Mouse (Mus musculus) small intestine, adult 2 months (tissue): ENCODE measurements around the gene Pi4ka. TPM values are rescaled to one million over a fixed set of nuclear protein-coding genes. Genes with fewer than 3 reads are reported as not detected.
A peak's percentile ranks its signal among the peaks of the same experiment; 100 is the strongest.

Experiments used
- H3K27ac ChIP-seq: fragments of 200-500 bp; 2 replicates; pipeline ENCODE4 v1.5.1; 2012; ENCODE audit warnings: low read depth, low read length, control low read depth, inconsistent platforms; ENCODE audit not compliant: insufficient read depth
- H3K27me3 ChIP-seq: fragments of 200-500 bp; 2 replicates; pipeline ENCODE4 v1.6.1; 2012; ENCODE audit warnings: mild to moderate bottlenecking, moderate library complexity, low read length, inconsistent platforms; ENCODE audit not compliant: control insufficient read depth, insufficient read depth
- H3K36me3 ChIP-seq: fragments of 200-500 bp; 2 replicates; pipeline ENCODE4 v1.6.1; 2012; ENCODE audit warnings: mild to moderate bottlenecking, low read length, control low read depth, inconsistent platforms; ENCODE audit not compliant: control insufficient read depth, insufficient read depth
- H3K4me1 ChIP-seq: fragments of 200-500 bp; 2 replicates; pipeline ENCODE4 v1.6.1; 2012; ENCODE audit warnings: low read length, inconsistent platforms, mixed read lengths; ENCODE audit not compliant: control insufficient read depth, insufficient read depth, insufficient read length
- H3K4me3 ChIP-seq: fragments of 200-500 bp; 2 replicates; pipeline ENCODE4 v1.5.1; 2012; ENCODE audit warnings: low read depth, mild to moderate bottlenecking, control low read depth, inconsistent platforms, low read length, moderate library complexity
- CTCF ChIP-seq: fragments of 200-500 bp; IDR thresholded peaks from 2 replicates; pipeline ENCODE4 v1.5.1; 2012; ENCODE audit warnings: low read depth, mild to moderate bottlenecking, control low read depth, inconsistent platforms, low read length, moderate library complexity, mixed read lengths; ENCODE audit not compliant: insufficient replicate concordance, insufficient read length; ENCODE audit errors: extremely low read depth
- POLR2A ChIP-seq: fragments of 200-500 bp; IDR thresholded peaks from 2 replicates; pipeline ENCODE4 v1.6.1; 2012; ENCODE audit warnings: low read depth, mild to moderate bottlenecking, control low read depth, inconsistent platforms, low read length, moderate library complexity
- WGBS: fragments of 180-500 bp; shearing (Covaris S2); methylation state at CpG from one replicate; pipeline ENCODE4 v1.1.7; 2018; 5-methylcytosine and 5-hydroxymethylcytosine counted together
- polyA plus RNA-seq: library from polyadenylated mRNA; depleted of rRNA; stranded (reverse); fragments of >200 nt; gene quantifications from 2 replicates; pipeline ENCODE4 v1.2.3, GENCODE M21; 2012

The Pi4ka gene
- polyA plus RNA-seq, 1 experiment = 56.9 TPM

- peak overlapping the region; percentile 20; the same call in 1 of the 2 replicates for H3K27ac ChIP-seq
- WGBS = 21% methylated on average over 6 of the region's 6 CpGs
- no peaks in the 10 kb centered on the region for H3K36me3 ChIP-seq
- no peak for TF ChIP-seq CTCF
- TF ChIP-seq POLR2A = no peak
- no peaks in the 10 kb centered on the region for H3K27me3 ChIP-seq
- H3K4me3 ChIP-seq = no peak overlapping the region
- peaks cover 23% of the 10 kb centered on the region for H3K4me1 ChIP-seq
Measured at GRCm38 (mm10) chr16:17249135-17249534, 157.0 kb downstream of the Pi4ka start.

- no peaks in the 10 kb centered on the region for H3K36me3 ChIP-seq
- H3K4me3 ChIP-seq = no peak overlapping the region
- H3K27me3 ChIP-seq = no peaks in the 10 kb centered on the region
- TF ChIP-seq CTCF (no peak), POLR2A (no peak)
- 34% methylated on average over 4 of the region's 4 CpGs for WGBS
- H3K4me1 ChIP-seq = peaks cover 30% of the 10 kb centered on the region
- no peak overlapping the region for H3K27ac ChIP-seq
Measured at GRCm38 (mm10) chr16:17247727-17248126, 158.4 kb downstream of the Pi4ka start.

DNA sequence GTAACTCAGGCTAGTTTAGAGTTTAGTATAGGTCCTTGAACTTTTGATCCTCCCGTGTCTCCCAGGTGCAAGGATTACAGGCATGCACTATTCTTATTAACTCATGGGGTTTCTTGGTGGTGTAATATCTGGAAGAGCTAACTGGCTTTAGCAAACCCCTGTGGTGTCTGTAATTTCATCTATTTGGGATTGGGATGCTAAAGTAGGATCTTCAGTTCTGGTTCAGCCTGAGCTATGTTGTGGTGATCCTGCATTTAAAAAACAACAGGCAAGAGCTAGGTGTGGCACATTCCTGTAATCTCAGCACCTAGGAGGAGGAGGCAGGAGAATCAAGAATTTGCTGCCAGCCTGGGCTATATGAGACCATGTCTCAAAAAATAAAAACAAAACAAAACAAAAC, 161.1 kb downstream of the Pi4ka start:
- TF ChIP-seq CTCF (no peak), POLR2A (no peak)
- Histone ChIP-seq H3K36me3 (no peaks in the 10 kb centered on the region), H3K4me3 (no peak overlapping the region), H3K4me1 (peaks cover 22% of the 10 kb centered on the region), H3K27ac (no peak overlapping the region), H3K27me3 (no peaks in the 10 kb centered on the region)
- 22% methylated on average over 1 of the region's 1 CpGs for WGBS

DNA sequence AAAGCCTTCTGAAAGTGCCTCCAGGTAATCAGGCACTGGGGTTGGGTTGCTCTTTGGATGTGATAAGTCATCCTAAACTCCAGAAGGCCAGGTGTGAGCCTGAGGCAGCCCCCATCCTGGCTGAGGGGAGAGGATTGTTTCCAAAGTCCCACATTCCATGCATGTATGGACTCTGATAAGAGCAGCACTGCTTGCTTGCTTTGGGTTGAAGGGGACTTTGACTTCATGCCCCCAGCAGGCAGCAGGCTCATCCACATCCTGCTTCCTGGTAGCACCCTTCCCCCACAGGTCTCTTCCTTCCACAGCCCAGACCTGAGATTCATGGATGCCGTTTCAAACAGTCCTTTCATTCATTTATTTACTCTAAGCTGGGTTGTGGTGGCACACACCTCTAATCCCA, 162.4 kb downstream of the Pi4ka start:
- peaks cover 27% of the 10 kb centered on the region for H3K4me1 ChIP-seq
- TF ChIP-seq POLR2A = no peak
- TF ChIP-seq CTCF = no peak

DNA sequence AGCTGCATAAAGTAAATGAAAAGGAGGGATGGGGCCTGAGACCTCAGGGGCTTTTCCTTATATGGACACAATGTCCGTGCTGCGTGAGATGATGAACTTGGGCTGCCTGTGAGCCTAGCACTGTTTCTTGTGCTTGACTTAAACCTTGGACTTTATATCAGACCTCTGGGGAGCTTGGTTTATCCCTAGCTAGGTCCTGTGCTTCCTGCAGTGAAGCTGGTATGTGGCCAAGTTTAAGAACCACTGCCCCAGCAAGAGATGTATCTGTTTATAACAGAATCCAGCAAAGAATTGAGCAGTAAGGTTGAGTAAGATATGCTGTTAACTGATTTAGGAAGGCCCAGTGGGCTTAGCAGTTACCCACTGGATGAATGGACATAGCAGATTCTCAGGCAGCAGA, 166.7 kb downstream of the Pi4ka start:
- Histone ChIP-seq H3K4me3 (no peak overlapping the region), H3K4me1 (peaks cover 40% of the 10 kb centered on the region), H3K36me3 (no peaks in the 10 kb centered on the region), H3K27me3 (no peaks in the 10 kb centered on the region), H3K27ac (no peak overlapping the region)
- WGBS = 19% methylated on average over 2 of the region's 2 CpGs
- TF ChIP-seq POLR2A = no peak
- TF ChIP-seq CTCF = no peak

More for the DNA sequence above, 162.4 kb downstream of the Pi4ka start:
- Histone ChIP-seq H3K4me3 (no peak overlapping the region), H3K27ac (peak overlapping the region; percentile 40; the same call in 1 of the 2 replicates), H3K36me3 (no peaks in the 10 kb centered on the region), H3K27me3 (no peaks in the 10 kb centered on the region)
- 6% methylated on average over 1 of the region's 1 CpGs for WGBS

GRCm38 (mm10) chr16:17237634-17238033, 168.5 kb downstream of the Pi4ka start:
- Histone ChIP-seq H3K27me3 (no peaks in the 10 kb centered on the region), H3K27ac (no peak overlapping the region), H3K4me3 (no peak overlapping the region), H3K36me3 (no peaks in the 10 kb centered on the region), H3K4me1 (peaks cover 36% of the 10 kb centered on the region)
- TF ChIP-seq CTCF = no peak
- TF ChIP-seq POLR2A = no peak
- 18% methylated on average over 3 of the region's 3 CpGs for WGBS

GRCm38 (mm10) chr16:17234916-17235665, 171.0 kb downstream of the Pi4ka start:
- Histone ChIP-seq H3K4me1 (peaks cover 35% of the 10 kb centered on the region), H3K36me3 (no peaks in the 10 kb centered on the region), H3K4me3 (no peak overlapping the region), H3K27me3 (no peaks in the 10 kb centered on the region), H3K27ac (0 out of 2 replicates have a peak overlapping the region, but pooled peaks have one; percentile 18)
- 11% methylated on average over 9 of the region's 9 CpGs for WGBS
- TF ChIP-seq CTCF = no peak
- no peak for TF ChIP-seq POLR2A
